Mouse (Mus musculus) kidney, postnatal 0 days (tissue): ENCODE measurements around the gene Cln3. TPM values are rescaled to one million over a fixed set of nuclear protein-coding genes. Genes with fewer than 3 reads are reported as not detected.

Experiments
- ATAC-seq: fragments of 200-750 bp; cut with Nextera tagmentation; replicated peaks from 2 replicates; pipeline ENCODE4 v1.8.0; 2017; ENCODE audit warnings: low read depth, moderate number of reproducible peaks, moderate TSS enrichment, moderate library complexity; ENCODE audit not compliant: low FRiP score
- DNase-seq: peaks from one replicate; pipeline ENCODE4 v3.0.0-alpha.2; 2016; ENCODE audit warnings: low spot score
- H3K27ac ChIP-seq: fragments of 300-500 bp; sonication (generic); 2 replicates; pipeline ENCODE4 v1.5.1; 2014; ENCODE audit warnings: mild to moderate bottlenecking
- H3K27me3 ChIP-seq: fragments of 300-500 bp; sonication (generic); 2 replicates; pipeline ENCODE4 v1.6.1; 2014; ENCODE audit warnings: low read length, mixed read lengths; ENCODE audit not compliant: insufficient read depth
- H3K36me3 ChIP-seq: fragments of 300-500 bp; sonication (generic); 2 replicates; pipeline ENCODE4 v1.6.1; 2014; ENCODE audit warnings: low read length, mixed read lengths; ENCODE audit not compliant: insufficient read depth
- H3K4me1 ChIP-seq: fragments of 300-500 bp; sonication (generic); replicated peaks from 2 replicates; pipeline ENCODE4 v1.6.1; 2014; ENCODE audit warnings: antibody characterized with exemption, low read length, mixed read lengths; ENCODE audit not compliant: insufficient read depth
- H3K4me2 ChIP-seq: fragments of 300-500 bp; sonication (generic); 2 replicates; pipeline ENCODE4 v1.6.1; 2014; ENCODE audit warnings: mild to moderate bottlenecking, low read length, moderate library complexity, mixed read lengths
- H3K4me3 ChIP-seq: fragments of 300-500 bp; sonication (generic); replicated peaks from 2 replicates; pipeline ENCODE4 v1.5.1; 2014; ENCODE audit warnings: low read depth, low read length
- H3K9ac ChIP-seq: fragments of 300-500 bp; sonication (generic); 2 replicates; pipeline ENCODE4 v1.6.1; 2014; ENCODE audit warnings: low read depth, low read length
- H3K9me3 ChIP-seq: fragments of 300-500 bp; sonication (generic); replicated peaks from 2 replicates; pipeline ENCODE4 v1.6.1; 2016; ENCODE audit warnings: low read length, inconsistent platforms, mixed read lengths
- CTCF ChIP-seq: IDR thresholded peaks from 2 replicates; pipeline ENCODE4 v1.5.1; 2016; ENCODE audit warnings: antibody characterized with exemption, low read depth, mild to moderate bottlenecking, moderate library complexity
- WGBS: fragments of 180-500 bp; shearing (Covaris S2); extraction: QIAGEN DNeasy Blood & Tissue Kit; methylation state at CpG from one replicate; pipeline ENCODE4 v1.1.7; 2014; 5-methylcytosine and 5-hydroxymethylcytosine counted together
- polyA plus RNA-seq: library from polyadenylated mRNA; unstranded; fragments of >200 nt; fragmentation: Nextera tagmentation; extraction: Ambion mirVana; gene quantifications from 2 replicates; pipeline ENCODE4 v1.2.1, GENCODE M21; 2015

Cln3 gene
- polyA plus RNA-seq, 1 experiment from 2014 or later = 34.4 TPM

- Histone ChIP-seq H3K9me3 (no peaks in the 10 kb centered on the region), H3K4me1 (0 out of 2 replicates have a peak, but pooled peaks cover 7% of the 10 kb centered on the region), H3K27ac (peak overlapping the region; percentile 42; the same call in 1 of the 2 replicates), H3K4me2 (no peak overlapping the region), H3K27me3 (no peaks in the 10 kb centered on the region), H3K9ac (no peak overlapping the region), H3K4me3 (no peak overlapping the region), H3K36me3 (no peaks in the 10 kb centered on the region)
- DNase-seq (no peak), ATAC-seq (no peak)
- WGBS = 85% methylated on average over 3 of the region's 3 CpGs
- TF ChIP-seq CTCF = no peak
Measured at GRCm38 (mm10) chr7:126625807-126626600, 40.4 kb upstream of the Cln3 start.

GRCm38 (mm10) chr7:126625369-126625768 is 39.8 kb upstream of the Cln3 start:
- H3K4me3 ChIP-seq = no peak overlapping the region
- no peak overlapping the region for H3K4me2 ChIP-seq
- 30% methylated on average over 6 of the region's 6 CpGs for WGBS
- no peaks in the 10 kb centered on the region for H3K36me3 ChIP-seq
- no peaks in the 10 kb centered on the region for H3K27me3 ChIP-seq
- peak; percentile 56 for DNase-seq
- no peak for TF ChIP-seq CTCF
- H3K4me1 ChIP-seq = 0 out of 2 replicates have a peak, but pooled peaks cover 7% of the 10 kb centered on the region
- peak overlapping the region; percentile 42; the same call in 1 of the 2 replicates for H3K27ac ChIP-seq
- no peaks in the 10 kb centered on the region for H3K9me3 ChIP-seq
- 0 out of 2 replicates have a peak overlapping the region, but pooled peaks have one; percentile 19 for H3K9ac ChIP-seq
- peak; percentile 69 for ATAC-seq

- H3K4me3 ChIP-seq = no peak overlapping the region
- H3K4me1 ChIP-seq = 0 out of 2 replicates have a peak, but pooled peaks cover 7% of the 10 kb centered on the region
- DNase-seq (no peak), ATAC-seq (no peak)
- no peak overlapping the region for H3K9ac ChIP-seq
- no peaks in the 10 kb centered on the region for H3K27me3 ChIP-seq
- no peaks in the 10 kb centered on the region for H3K9me3 ChIP-seq
- WGBS = 77% methylated on average over 16 of the region's 16 CpGs
- H3K36me3 ChIP-seq = no peaks in the 10 kb centered on the region
- TF ChIP-seq CTCF = no peak
- no peak overlapping the region for H3K4me2 ChIP-seq
- H3K27ac ChIP-seq = no peak overlapping the region
Measured at GRCm38 (mm10) chr7:126624774-126625173, 39.2 kb upstream of the Cln3 start.

GRCm38 (mm10) chr7:126623381-126623780 is 37.8 kb upstream of the Cln3 start:
- no peak overlapping the region for H3K27ac ChIP-seq
- ATAC-seq (no peak), DNase-seq (no peak)
- H3K9ac ChIP-seq = no peak overlapping the region
- 96% methylated on average over 1 of the region's 1 CpGs for WGBS
- no peaks in the 10 kb centered on the region for H3K36me3 ChIP-seq
- no peaks in the 10 kb centered on the region for H3K27me3 ChIP-seq
- no peak overlapping the region for H3K4me3 ChIP-seq
- 0 out of 2 replicates have a peak, but pooled peaks cover 5% of the 10 kb centered on the region for H3K4me1 ChIP-seq
- no peak overlapping the region for H3K4me2 ChIP-seq
- no peak for TF ChIP-seq CTCF
- no peaks in the 10 kb centered on the region for H3K9me3 ChIP-seq

- H3K9me3 ChIP-seq = no peaks in the 10 kb centered on the region
- DNase-seq = no peak
- no peak overlapping the region for H3K4me3 ChIP-seq
- H3K27ac ChIP-seq = no peak overlapping the region
- no peak for ATAC-seq
- 0 out of 2 replicates have a peak, but pooled peaks cover 3% of the 10 kb centered on the region for H3K4me1 ChIP-seq
- WGBS = 68% methylated on average over 9 of the region's 9 CpGs
- H3K27me3 ChIP-seq = no peaks in the 10 kb centered on the region
- no peak overlapping the region for H3K9ac ChIP-seq
- no peaks in the 10 kb centered on the region for H3K36me3 ChIP-seq
- no peak for TF ChIP-seq CTCF
- no peak overlapping the region for H3K4me2 ChIP-seq
Measured at GRCm38 (mm10) chr7:126621452-126622359, 36.1 kb upstream of the Cln3 start.
